Mouse (Mus musculus) neural tube, postnatal 0 days (tissue): ENCODE data around the gene Gm45062. TPM values are rescaled to one million over a fixed set of nuclear protein-coding genes. Genes with fewer than 3 reads are reported as not detected.

Source experiments
- polyA plus RNA-seq: library from polyadenylated mRNA; unstranded; fragments of >200 nt; fragmentation: Nextera tagmentation; extraction: Ambion mirVana; gene quantifications from 2 replicates; pipeline ENCODE4 v1.2.1, GENCODE M21; 2015

Gene Gm45062
- polyA plus RNA-seq: 3.5 and 4.3 TPM in 2 replicates

DNA sequence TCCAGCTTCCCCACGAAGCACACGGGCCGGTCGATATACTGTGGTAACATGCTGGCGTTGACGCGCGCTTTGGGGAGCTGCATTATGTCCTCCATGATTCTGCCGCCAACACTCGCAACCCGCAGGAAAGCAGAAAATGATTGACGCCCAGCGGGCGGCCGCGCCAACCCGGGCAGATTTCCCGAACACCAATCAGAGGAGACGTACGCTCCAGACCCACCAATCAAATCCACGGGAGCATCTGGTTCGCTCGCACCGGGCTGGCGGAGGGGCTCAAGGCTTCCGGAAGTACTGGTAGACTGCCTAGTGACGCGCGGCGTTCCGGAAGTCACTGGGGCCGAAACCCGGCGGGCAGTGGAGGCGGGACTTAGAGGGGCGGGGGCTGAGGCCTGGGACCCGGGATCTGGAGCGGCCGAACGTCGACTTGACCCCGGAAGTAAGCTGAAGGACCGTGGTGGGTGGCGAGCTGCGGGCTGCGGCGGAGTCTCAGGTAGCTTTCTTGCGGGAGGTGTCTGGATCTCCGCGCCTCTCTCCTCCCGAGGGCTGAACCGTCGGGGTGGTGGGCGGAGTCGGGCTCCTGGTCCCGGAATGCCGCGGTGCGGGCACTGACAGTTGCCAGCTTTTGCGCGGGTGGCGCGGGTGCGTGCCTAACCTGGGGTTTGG, at the start of gene Gm45062, which contains the start of the genes Rpa3 and Umad1:
Gene Gm45062, plus strand, starts transcription at position 447 of the 663 bp plus-strand sequence.
Gene Rpa3, minus strand, starts transcription at position 170 of the 663 bp plus-strand sequence.
Gene Umad1, plus strand, starts transcription at position 285 of the 663 bp plus-strand sequence.

GRCm38 (mm10) chr6:8509551-8509950, 250.3 kb downstream of the Gm45062 start, which contains the start of gene Glcci1:
Glcci1 (plus strand) TSS chr6:8509600.

Other genes starting within 250 kb of the Gm45062 start
- 3.0 and 3.3 TPM in 2 replicates for gene Col28a1, start 66.8 kb upstream of the Gm45062 start, polyA plus RNA-seq
- 18.9 and 19.3 TPM in 2 replicates for gene Mios, start 50.2 kb upstream of the Gm45062 start, polyA plus RNA-seq
- 41.7 and 52.5 TPM in 2 replicates for gene Rpa3, start 277 bp upstream of the Gm45062 start, polyA plus RNA-seq
- gene Umad1, start 162 bp upstream of the Gm45062 start, polyA plus RNA-seq: 57.9 and 63.0 TPM in 2 replicates